Mouse (Mus musculus): ENCODE measurements around the gene 9130023H24Rik.

The 9130023H24Rik gene

GRCm38 (mm10) chr7:128201607-128202006 is 36.2 kb downstream of the 9130023H24Rik start:
- no peak for DNase-seq (ENCODE audit: extremely low read depth, low read depth, low spot score)

All from fat pad, adult 2 months (tissue).